Mouse (Mus musculus): ENCODE data around the gene Stx1a.
A peak's percentile ranks its signal among the peaks of the same experiment; 100 is the strongest.

Gene Stx1a

GRCm38 (mm10) chr5:135023344-135024173, at the start of gene Stx1a:
Stx1a (plus strand) TSS chr5:135023482.
- DNase-seq (ENCODE audit: low spot score in 2 of 2), result peak; percentile 75 to 77

GRCm38 (mm10) chr5:134973526-134973925, 49.8 kb upstream of the Stx1a start:
- no peak for DNase-seq (ENCODE audit: low spot score in 2 of 2)

- no peak for DNase-seq (ENCODE audit: low spot score in 2 of 2)
Measured at GRCm38 (mm10) chr5:134974294-134974693, 49.0 kb upstream of the Stx1a start.

- DNase-seq (ENCODE audit: low spot score in 2 of 2), result no peak
Measured at GRCm38 (mm10) chr5:134974921-134975320, 48.4 kb upstream of the Stx1a start.

GRCm38 (mm10) chr5:134976164-134976563, 47.1 kb upstream of the Stx1a start:
- peak in 1 of 2 experiments; percentile 33 for DNase-seq (ENCODE audit: low spot score in 2 of 2)

GRCm38 (mm10) chr5:134976577-134977250, 46.6 kb upstream of the Stx1a start:
- DNase-seq (ENCODE audit: low spot score in 2 of 2), result no peak

- no peak for DNase-seq (ENCODE audit: low spot score in 2 of 2)
Measured at GRCm38 (mm10) chr5:134977837-134978236, 45.4 kb upstream of the Stx1a start.

- DNase-seq (ENCODE audit: low spot score in 2 of 2), result no peak
Measured at GRCm38 (mm10) chr5:134981149-134981548, 42.1 kb upstream of the Stx1a start.

- no peak for DNase-seq (ENCODE audit: low spot score in 2 of 2)
Measured at GRCm38 (mm10) chr5:134983111-134983510, 40.2 kb upstream of the Stx1a start.

- DNase-seq (ENCODE audit: low spot score in 2 of 2), result no peak
Measured at GRCm38 (mm10) chr5:134983771-134984170, 39.5 kb upstream of the Stx1a start.

GRCm38 (mm10) chr5:134985633-134986297, 37.5 kb upstream of the Stx1a start, which contains the start of gene Cldn3:
Cldn3 (plus strand) TSS chr5:134986214.
- DNase-seq (ENCODE audit: low spot score in 2 of 2), result no peak

GRCm38 (mm10) chr5:134986298-134987268, 36.7 kb upstream of the Stx1a start:
- DNase-seq (ENCODE audit: low spot score in 2 of 2), result no peak

- no peak for DNase-seq (ENCODE audit: low spot score in 2 of 2)
Measured at GRCm38 (mm10) chr5:134989166-134989565, 34.1 kb upstream of the Stx1a start.

GRCm38 (mm10) chr5:134989741-134990140, 33.5 kb upstream of the Stx1a start:
- DNase-seq (ENCODE audit: low spot score in 2 of 2), result no peak

- DNase-seq (ENCODE audit: low spot score in 2 of 2), result no peak
Measured at GRCm38 (mm10) chr5:134992566-134992965, 30.7 kb upstream of the Stx1a start.

GRCm38 (mm10) chr5:134998359-134998758, 24.9 kb upstream of the Stx1a start:
- DNase-seq (ENCODE audit: low spot score in 2 of 2), result no peak

GRCm38 (mm10) chr5:134999797-135000196, 23.5 kb upstream of the Stx1a start:
- DNase-seq (ENCODE audit: low spot score in 2 of 2), result no peak

- DNase-seq (ENCODE audit: low spot score in 2 of 2), result no peak
Measured at GRCm38 (mm10) chr5:135000751-135001150, 22.5 kb upstream of the Stx1a start.

GRCm38 (mm10) chr5:135001309-135001708, 22.0 kb upstream of the Stx1a start:
- peak in 1 of 2 experiments; percentile 20 for DNase-seq (ENCODE audit: low spot score in 2 of 2)

- no peak for DNase-seq (ENCODE audit: low spot score in 2 of 2)
Measured at GRCm38 (mm10) chr5:135002151-135002550, 21.1 kb upstream of the Stx1a start.
